Mouse (Mus musculus) C2C12 (cell line): ENCODE measurements at regions not wholly inside any gene's neighbourhood (a gene's known extent, or its start where the extent isn't known, plus 50 kb on each side); places are given as distances from the start of the nearest gene placed in this dataset.

Experiments used
- H3K27me3 ChIP-seq: one replicate; pipeline ENCODE4 v1.6.1; 2011; ENCODE audit not compliant: control insufficient read depth, insufficient read depth, insufficient read length
- H3K36me3 ChIP-seq: one replicate; pipeline ENCODE4 v1.6.1; 2011; ENCODE audit not compliant: control insufficient read depth, insufficient read depth
- H3K4me3 ChIP-seq: one replicate; pipeline ENCODE4 v1.5.1; 2011; ENCODE audit warnings: mild to moderate bottlenecking, control low read depth; ENCODE audit not compliant: poor library complexity, insufficient read depth, severe bottlenecking
- H3K79me2 ChIP-seq: one replicate; pipeline ENCODE4 v1.6.1; 2011; ENCODE audit not compliant: control insufficient read depth, insufficient read depth
- H3K79me3 ChIP-seq: one replicate; pipeline ENCODE4 v1.6.1; 2011; ENCODE audit warnings: low read depth, control low read depth
- H3ac ChIP-seq: one replicate; pipeline ENCODE3; 2011; ENCODE audit warnings: low read depth; ENCODE audit not compliant: control insufficient read depth, insufficient read length
- CEBPB ChIP-seq: IDR thresholded peaks from one replicate; pipeline ENCODE4 v1.6.1; 2011; ENCODE audit warnings: low read depth, mild to moderate bottlenecking, control low read depth, moderate library complexity
- CTCF ChIP-seq: IDR thresholded peaks from one replicate; pipeline ENCODE4 v1.5.1; 2011; ENCODE audit not compliant: control insufficient read depth, insufficient read depth, insufficient read length
- FOSL1 ChIP-seq: IDR thresholded peaks from one replicate; pipeline ENCODE4 v1.8.0; 2011; ENCODE audit warnings: mild to moderate bottlenecking, low read length; ENCODE audit not compliant: poor library complexity, insufficient read depth, severe bottlenecking
- MAX ChIP-seq: IDR thresholded peaks from one replicate; pipeline ENCODE4 v1.6.1; 2011; ENCODE audit warnings: mild to moderate bottlenecking, control low read depth
- MYOD1 ChIP-seq: IDR thresholded peaks from one replicate; pipeline ENCODE4 v1.6.1; 2011; ENCODE audit warnings: low read depth; ENCODE audit not compliant: control insufficient read depth, insufficient read length
- MYOG ChIP-seq: IDR thresholded peaks from one replicate; pipeline ENCODE4 v1.6.1; 2011; ENCODE audit not compliant: control insufficient read depth, insufficient read length; ENCODE audit errors: extremely low read depth
- USF1 ChIP-seq: IDR thresholded peaks from one replicate; pipeline ENCODE4 v1.6.1; 2011; ENCODE audit warnings: low read depth, mild to moderate bottlenecking, control low read depth, moderate library complexity

DNA sequence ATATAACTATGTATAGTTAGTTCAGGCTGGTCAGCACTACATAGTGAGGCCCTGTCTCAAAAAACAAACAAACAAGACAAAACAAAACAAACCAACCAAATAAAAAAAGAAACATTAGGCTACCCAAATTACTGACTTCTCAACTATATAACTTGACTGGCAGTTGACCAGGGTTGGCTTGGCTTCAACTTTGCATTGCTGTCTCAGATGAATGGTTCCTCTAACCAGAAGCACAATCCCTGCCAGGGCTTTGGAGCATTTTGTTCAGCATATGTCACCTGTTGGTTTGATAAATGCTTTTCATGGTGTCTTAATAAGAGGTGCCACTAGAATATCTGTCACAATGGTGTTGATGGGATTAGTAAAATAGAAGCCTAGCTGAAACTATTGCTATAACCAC is 217.1 kb upstream of the Eci2 start:
- no peak overlapping the region for H3K4me3 ChIP-seq
- no peaks in the 10 kb centered on the region for H3K36me3 ChIP-seq
- no peak overlapping the region for H3ac ChIP-seq
- no peaks in the 10 kb centered on the region for H3K27me3 ChIP-seq
- TF ChIP-seq FOSL1 (no peak), MAX (no peak), CEBPB (no peak), USF1 (no peak), CTCF (no peak), MYOD1 (no peak), MYOG (no peak)
- no peaks in the 10 kb centered on the region for H3K79me3 ChIP-seq
- no peaks in the 10 kb centered on the region for H3K79me2 ChIP-seq

GRCm38 (mm10) chr13:35257386-35257785 is 230.5 kb upstream of the Eci2 start:
- no peaks in the 10 kb centered on the region for H3K79me2 ChIP-seq
- no peaks in the 10 kb centered on the region for H3K79me3 ChIP-seq
- no peak overlapping the region for H3ac ChIP-seq
- TF ChIP-seq CTCF (no peak), FOSL1 (no peak), MAX (no peak), MYOD1 (no peak), CEBPB (no peak), USF1 (no peak)
- H3K36me3 ChIP-seq, result no peaks in the 10 kb centered on the region
- H3K27me3 ChIP-seq, result no peaks in the 10 kb centered on the region
- H3K4me3 ChIP-seq, result no peak overlapping the region

GRCm38 (mm10) chr13:35258720-35259119 is 231.8 kb upstream of the Eci2 start:
- Histone ChIP-seq H3K79me2 (no peaks in the 10 kb centered on the region), H3K79me3 (no peaks in the 10 kb centered on the region), H3ac (no peak overlapping the region), H3K27me3 (no peaks in the 10 kb centered on the region), H3K4me3 (no peak overlapping the region), H3K36me3 (no peaks in the 10 kb centered on the region)
- TF ChIP-seq USF1, result no peak

DNA sequence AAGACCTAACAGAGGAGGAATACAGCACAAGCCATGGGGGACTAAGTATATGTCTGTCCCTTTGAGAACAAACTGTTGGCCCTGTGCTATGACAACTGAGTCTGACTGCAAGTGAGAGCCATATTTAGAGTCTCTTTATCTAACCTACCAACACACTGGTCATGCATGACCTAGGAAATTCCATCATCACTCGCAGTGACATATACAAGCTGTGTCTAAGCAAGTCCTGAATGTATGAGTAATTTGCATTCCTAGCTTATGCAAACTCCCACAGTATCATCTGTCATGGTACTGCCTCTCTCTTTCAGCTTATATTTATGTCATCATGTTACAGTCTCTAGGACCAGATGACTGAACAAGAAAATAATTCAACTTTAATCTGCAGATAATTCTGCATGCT is 257.1 kb upstream of the Eci2 start:
- no peaks in the 10 kb centered on the region for H3K79me2 ChIP-seq
- no peaks in the 10 kb centered on the region for H3K27me3 ChIP-seq
- no peak for TF ChIP-seq CEBPB
- TF ChIP-seq MAX, result no peak
- TF ChIP-seq CTCF, result no peak
- no peak for TF ChIP-seq USF1
- TF ChIP-seq FOSL1, result no peak
- H3ac ChIP-seq, result no peak overlapping the region
- H3K79me3 ChIP-seq, result no peaks in the 10 kb centered on the region
- no peaks in the 10 kb centered on the region for H3K36me3 ChIP-seq
- H3K4me3 ChIP-seq, result no peak overlapping the region

- TF ChIP-seq USF1 (no peak), CEBPB (no peak), CTCF (no peak), FOSL1 (no peak), MYOD1 (no peak), MAX (no peak), MYOG (no peak)
- Histone ChIP-seq H3ac (no peak overlapping the region), H3K36me3 (no peaks in the 10 kb centered on the region), H3K27me3 (no peaks in the 10 kb centered on the region), H3K79me3 (no peaks in the 10 kb centered on the region), H3K4me3 (no peak overlapping the region), H3K79me2 (no peaks in the 10 kb centered on the region)
Observed at GRCm38 (mm10) chr13:35302088-35302487, 275.2 kb upstream of the Eci2 start.

GRCm38 (mm10) chr13:35316772-35317171 is 289.9 kb upstream of the Eci2 start:
- no peaks in the 10 kb centered on the region for H3K79me2 ChIP-seq
- TF ChIP-seq CTCF (no peak), FOSL1 (no peak)
- H3K36me3 ChIP-seq, result no peaks in the 10 kb centered on the region
- no peak overlapping the region for H3K4me3 ChIP-seq
- H3K27me3 ChIP-seq, result no peaks in the 10 kb centered on the region
- no peak overlapping the region for H3ac ChIP-seq
- H3K79me3 ChIP-seq, result no peaks in the 10 kb centered on the region
